ENCODE assay signal across 20 mouse cellular contexts in genomic region chr15:12388726-12389489, GRCm38 (mm10).
DNase-seq lines count a peak whose midpoint lies in the region; ATAC-seq and TF ChIP-seq lines count a peak whose summit lies in the region.
"Had no signal": no experiment of that assay in that cellular context is flagged by ENCODE, and none has a peak within 500 bp of the region (broad histone marks: within the 10 kb centered on the region; RNA-seq: fewer than 3 reads in every experiment).

No protein-coding gene starts in this region.

- no peaks in the 10 kb centered on the region for H3K9me3 ChIP-seq in forebrain, embryonic 13.5 days (replicated peaks)
- no peaks in the 10 kb centered on the region for H3K9me3 ChIP-seq in forebrain, embryonic 14.5 days (replicated peaks; ENCODE audit: control insufficient read depth, low read length)
- H3K9me3 ChIP-seq in neural tube, embryonic 13.5 days: no peaks in the 10 kb centered on the region
- no peaks in the 10 kb centered on the region for H3K9me3 ChIP-seq in neural tube, embryonic 15.5 days (replicated peaks)
- no peaks in the 10 kb centered on the region for H3K9me3 ChIP-seq in midbrain, embryonic 11.5 days (ENCODE audit: control insufficient read depth, low read length)
- no peaks in the 10 kb centered on the region for H3K9me3 ChIP-seq in midbrain, postnatal 0 days (ENCODE audit: low read length)
- H3K9me3 ChIP-seq: embryonic facial prominence, embryonic 15.5 days; heart, embryonic 10.5 days; liver, embryonic 13.5 days had no signal

- 47% methylated on average over 15 of the region's 15 CpGs for WGBS in forebrain, embryonic 13.5 days
- WGBS in forebrain, embryonic 14.5 days: 59% methylated on average over 15 of the region's 15 CpGs
- 39% methylated on average over 15 of the region's 15 CpGs for WGBS in neural tube, embryonic 13.5 days
- WGBS in neural tube, embryonic 15.5 days: 45% methylated on average over 15 of the region's 15 CpGs
- WGBS in midbrain, embryonic 11.5 days: 38% methylated on average over 15 of the region's 15 CpGs
- 23% methylated on average over 15 of the region's 15 CpGs for WGBS in midbrain, postnatal 0 days

- no peak for DNase-seq in forebrain, embryonic 14.5 days (ENCODE audit: low spot score)
- DNase-seq in midbrain, embryonic 11.5 days (ENCODE audit: low spot score, missing footprints): peak; percentile 91
- DNase-seq in midbrain, postnatal 0 days (ENCODE audit: low spot score): no peak
- no peak for DNase-seq in cerebellum, postnatal 25 days
- no peak for DNase-seq in layer of hippocampus, adult 9-10 months (ENCODE audit: low spot score)
- DNase-seq: adrenal gland, postnatal 10 days; cerebellum, adult 8-10 months; kidney, postnatal 4 days; liver, embryonic 13.5 days; lung, adult 2 months; lung, postnatal 36 days had no signal

- TF ChIP-seq CTCF in midbrain, postnatal 0 days (IDR thresholded peaks at IDR 0.05): no peak

- H3K4me2 ChIP-seq in forebrain, embryonic 13.5 days: no peak overlapping the region
- no peak overlapping the region for H3K4me2 ChIP-seq in forebrain, embryonic 14.5 days (ENCODE audit: low read length)
- H3K4me2 ChIP-seq in neural tube, embryonic 13.5 days: no peak overlapping the region
- H3K4me2 ChIP-seq in neural tube, embryonic 15.5 days: no peak overlapping the region
- H3K4me2 ChIP-seq in midbrain, embryonic 11.5 days: peak overlapping the region; percentile 15; the same call in 1 of the 2 replicates
- H3K4me2 ChIP-seq in midbrain, postnatal 0 days (ENCODE audit: low read depth, low read length, poor library complexity, severe bottlenecking): no peak overlapping the region
- H3K4me2 ChIP-seq: embryonic facial prominence, embryonic 15.5 days; liver, embryonic 13.5 days had no signal

- no peaks in the 10 kb centered on the region for H3K27me3 ChIP-seq in forebrain, embryonic 13.5 days
- H3K27me3 ChIP-seq in forebrain, embryonic 14.5 days (replicated peaks; ENCODE audit: control insufficient read depth, insufficient read depth, low read length): no peaks in the 10 kb centered on the region
- H3K27me3 ChIP-seq in neural tube, embryonic 13.5 days: no peaks in the 10 kb centered on the region
- H3K27me3 ChIP-seq in neural tube, embryonic 15.5 days (replicated peaks): no peaks in the 10 kb centered on the region
- H3K27me3 ChIP-seq in midbrain, embryonic 11.5 days (ENCODE audit: control insufficient read depth, insufficient read depth, low read length): no peaks in the 10 kb centered on the region
- H3K27me3 ChIP-seq in midbrain, postnatal 0 days (ENCODE audit: insufficient read depth, low read length): no peaks in the 10 kb centered on the region
- H3K27me3 ChIP-seq: embryonic facial prominence, embryonic 15.5 days; liver, embryonic 13.5 days had no signal

- no peak overlapping the region for H3K9ac ChIP-seq in forebrain, embryonic 13.5 days
- H3K9ac ChIP-seq in forebrain, embryonic 14.5 days (ENCODE audit: low read length): no peak overlapping the region
- H3K9ac ChIP-seq in neural tube, embryonic 13.5 days: no peak overlapping the region
- H3K9ac ChIP-seq in neural tube, embryonic 15.5 days (replicated peaks): no peak overlapping the region
- no peak overlapping the region for H3K9ac ChIP-seq in midbrain, embryonic 11.5 days (ENCODE audit: low read length)
- H3K9ac ChIP-seq in midbrain, postnatal 0 days (replicated peaks; ENCODE audit: low read length, poor library complexity, severe bottlenecking): no peak overlapping the region
- H3K9ac ChIP-seq: embryonic facial prominence, embryonic 15.5 days; liver, embryonic 13.5 days had no signal

- 0 out of 2 replicates have a peak, but pooled peaks cover 7% of the 10 kb centered on the region for H3K4me1 ChIP-seq in forebrain, embryonic 13.5 days
- no peaks in the 10 kb centered on the region for H3K4me1 ChIP-seq in forebrain, embryonic 14.5 days (ENCODE audit: control insufficient read depth, insufficient read depth, low read length)
- H3K4me1 ChIP-seq in neural tube, embryonic 13.5 days (replicated peaks): peaks cover 8% of the 10 kb centered on the region
- H3K4me1 ChIP-seq in neural tube, embryonic 15.5 days: 0 out of 2 replicates have a peak, but pooled peaks cover 2% of the 10 kb centered on the region
- peaks cover 8% of the 10 kb centered on the region for H3K4me1 ChIP-seq in midbrain, embryonic 11.5 days (ENCODE audit: control insufficient read depth, insufficient read depth, low read length)
- H3K4me1 ChIP-seq in midbrain, postnatal 0 days (ENCODE audit: insufficient read depth, low read length): no peaks in the 10 kb centered on the region
- H3K4me1 ChIP-seq: embryonic facial prominence, embryonic 15.5 days; heart, embryonic 10.5 days; liver, embryonic 13.5 days had no signal

- peak; percentile 51; the same call in 1 of the 2 replicates for ATAC-seq in forebrain, embryonic 13.5 days
- no peak for ATAC-seq in forebrain, embryonic 14.5 days
- ATAC-seq in neural tube, embryonic 13.5 days (ENCODE audit: low read depth): peak; percentile 56
- ATAC-seq in neural tube, embryonic 15.5 days (ENCODE audit: low FRiP score): no peak
- ATAC-seq in midbrain, embryonic 11.5 days (ENCODE audit: low FRiP score): peak; percentile 92
- ATAC-seq in midbrain, postnatal 0 days (ENCODE audit: low FRiP score): peak; percentile 32; the same call in 1 of the 2 replicates
- ATAC-seq: activated CD4-positive, CD25-positive, alpha-beta regulatory T cell, adult 4 months; intestine, postnatal 0 days had no signal

- H3K4me3 ChIP-seq in forebrain, embryonic 13.5 days: no peak overlapping the region
- no peak overlapping the region for H3K4me3 ChIP-seq in forebrain, embryonic 14.5 days (ENCODE audit: low read depth, low read length)
- H3K4me3 ChIP-seq in neural tube, embryonic 13.5 days: no peak overlapping the region
- no peak overlapping the region for H3K4me3 ChIP-seq in neural tube, embryonic 15.5 days (replicated peaks)
- H3K4me3 ChIP-seq in midbrain, embryonic 11.5 days (ENCODE audit: low read depth, low read length): no peak overlapping the region
- no peak overlapping the region for H3K4me3 ChIP-seq in midbrain, postnatal 0 days (ENCODE audit: low read depth, low read length)
- H3K4me3 ChIP-seq: embryonic facial prominence, embryonic 15.5 days; heart, embryonic 10.5 days; left cerebral cortex, adult 2 months; liver, embryonic 13.5 days; myocyte had no signal

- no peaks in the 10 kb centered on the region for H3K36me3 ChIP-seq in forebrain, embryonic 13.5 days (ENCODE audit: poor library complexity, severe bottlenecking)
- no peaks in the 10 kb centered on the region for H3K36me3 ChIP-seq in forebrain, embryonic 14.5 days (ENCODE audit: control insufficient read depth, insufficient read depth, low read length)
- H3K36me3 ChIP-seq in neural tube, embryonic 13.5 days: no peaks in the 10 kb centered on the region
- H3K36me3 ChIP-seq in neural tube, embryonic 15.5 days: no peaks in the 10 kb centered on the region; the same call in 1 of the 2 replicates
- no peaks in the 10 kb centered on the region for H3K36me3 ChIP-seq in midbrain, embryonic 11.5 days (ENCODE audit: control insufficient read depth, insufficient read depth, low read length)
- H3K36me3 ChIP-seq in midbrain, postnatal 0 days (ENCODE audit: insufficient read depth, low read length): no peaks in the 10 kb centered on the region
- H3K36me3 ChIP-seq: liver, embryonic 13.5 days had no signal

- no peak overlapping the region for H3K27ac ChIP-seq in forebrain, embryonic 13.5 days
- H3K27ac ChIP-seq in forebrain, embryonic 14.5 days (ENCODE audit: low read depth, low read length): no peak overlapping the region
- H3K27ac ChIP-seq in neural tube, embryonic 13.5 days (replicated peaks): no peak overlapping the region
- no peak overlapping the region for H3K27ac ChIP-seq in neural tube, embryonic 15.5 days (replicated peaks)
- H3K27ac ChIP-seq in midbrain, embryonic 11.5 days (ENCODE audit: low read depth, low read length): peak overlapping the region; percentile 66
- H3K27ac ChIP-seq in midbrain, postnatal 0 days (ENCODE audit: low read depth, low read length): no peak overlapping the region
- H3K27ac ChIP-seq: embryonic facial prominence, embryonic 15.5 days; heart, embryonic 10.5 days; left cerebral cortex, adult 2 months; liver, embryonic 13.5 days had no signal

Comparison
In these comparisons a context has a peak if more than half of its experiments do, and no peak if none do; other contexts are left out.
1. ATAC-seq: peak in forebrain, embryonic 13.5 days (single experiment), neural tube, embryonic 13.5 days (single experiment), midbrain, embryonic 11.5 days (single experiment) and midbrain, postnatal 0 days (single experiment); none in forebrain, embryonic 14.5 days (single experiment) and neural tube, embryonic 15.5 days (single experiment).